Mouse (Mus musculus) kidney, embryonic 16.5 days (tissue): ENCODE data around the gene Scaper. TPM values are rescaled to one million over a fixed set of nuclear protein-coding genes. Genes with fewer than 3 reads are reported as not detected.

ENCODE experiments used
- ATAC-seq: fragments of 200-750 bp; cut with Nextera tagmentation; 2 replicates; pipeline ENCODE4 v1.8.0; 2017; ENCODE audit warnings: moderate TSS enrichment; ENCODE audit not compliant: low FRiP score, low TSS enrichment
- H3K27ac ChIP-seq: fragments of 300-500 bp; sonication (generic); 2 replicates; pipeline ENCODE4 v1.5.1; 2014; ENCODE audit warnings: low read length
- H3K27me3 ChIP-seq: fragments of 300-500 bp; sonication (generic); 2 replicates; pipeline ENCODE4 v1.6.1; 2014; ENCODE audit warnings: low read length, control low read depth, mixed read lengths; ENCODE audit not compliant: insufficient read depth
- H3K36me3 ChIP-seq: fragments of 300-500 bp; sonication (generic); 2 replicates; pipeline ENCODE4 v1.6.1; 2014; ENCODE audit warnings: low read length, control low read depth, mixed read lengths; ENCODE audit not compliant: insufficient read depth
- H3K4me1 ChIP-seq: fragments of 300-500 bp; sonication (generic); 2 replicates; pipeline ENCODE4 v1.6.1; 2014; ENCODE audit warnings: low read length, control low read depth, mixed read lengths; ENCODE audit not compliant: insufficient read depth
- H3K4me2 ChIP-seq: fragments of 300-500 bp; sonication (generic); replicated peaks from 2 replicates; pipeline ENCODE4 v1.6.1; 2014; ENCODE audit warnings: low read depth, low read length
- H3K4me3 ChIP-seq: fragments of 300-500 bp; sonication (generic); 2 replicates; pipeline ENCODE4 v1.5.1; 2014; ENCODE audit warnings: mild to moderate bottlenecking, low read length
- H3K9ac ChIP-seq: fragments of 300-500 bp; sonication (generic); replicated peaks from 2 replicates; pipeline ENCODE4 v1.6.1; 2014; ENCODE audit warnings: low read length
- H3K9me3 ChIP-seq: fragments of 300-500 bp; sonication (generic); 2 replicates; pipeline ENCODE4 v1.6.1; 2016; ENCODE audit warnings: low read length, control low read depth
- WGBS: fragments of 180-500 bp; shearing (Covaris S2); extraction: QIAGEN DNeasy Blood & Tissue Kit; methylation state at CpG from one replicate; pipeline ENCODE4 v1.1.7; 2014; 5-methylcytosine and 5-hydroxymethylcytosine counted together
- polyA plus RNA-seq: library from polyadenylated mRNA; unstranded; fragments of >200 nt; fragmentation: Nextera tagmentation; extraction: Ambion mirVana; gene quantifications from 2 replicates; pipeline ENCODE4 v1.2.1, GENCODE M21; 2015

Gene Scaper
- 8.8 and 10.0 TPM in 2 replicates for polyA plus RNA-seq

DNA sequence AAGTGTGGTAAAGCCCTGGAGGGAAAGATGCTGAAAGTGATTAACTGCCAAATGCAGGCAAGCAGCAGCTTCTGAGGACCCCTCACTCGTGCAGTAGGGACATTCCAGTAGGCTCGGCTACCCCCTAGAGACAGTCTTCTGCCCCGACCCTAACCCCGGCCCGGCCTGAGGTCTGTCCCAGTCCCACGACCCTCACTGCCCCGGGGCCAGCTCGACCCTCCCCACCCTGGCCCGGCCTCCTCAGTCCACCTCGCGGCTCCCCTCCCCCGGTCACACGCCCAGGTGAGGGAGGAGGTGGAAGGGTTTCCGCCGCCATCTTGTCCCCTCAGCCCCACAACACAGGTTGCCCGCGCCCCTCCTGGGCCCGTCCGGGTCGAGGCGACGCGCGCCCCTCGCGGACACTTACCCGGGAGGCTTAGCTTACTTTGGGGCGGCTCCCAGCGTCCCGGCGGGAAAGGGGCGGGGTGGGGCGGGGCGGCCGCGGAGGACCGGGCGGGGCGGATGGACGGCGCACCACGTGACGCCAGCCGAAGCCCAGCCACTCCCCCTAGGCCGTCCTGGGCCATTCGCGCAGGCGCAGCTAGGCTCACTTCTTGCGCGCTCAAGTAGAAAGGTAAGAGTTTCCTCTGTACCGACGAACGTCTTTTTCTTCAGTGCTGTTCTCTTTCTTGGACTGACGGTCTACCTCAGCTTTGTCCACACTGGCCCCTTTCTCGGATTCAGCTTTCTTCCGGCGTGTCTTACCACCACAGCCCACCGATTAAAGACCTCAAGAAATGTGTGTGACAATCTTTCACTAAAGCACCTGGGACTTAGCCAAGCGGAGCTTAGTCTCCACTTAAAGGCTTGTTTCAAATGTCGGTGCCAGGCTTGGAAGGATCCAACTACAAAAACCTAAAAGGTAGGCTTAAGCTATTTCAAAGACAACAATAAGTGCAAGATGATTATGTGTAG lies at the start of gene Scaper:
Gene Scaper (minus strand): TSS at position 456 of the 954 bp plus-strand sequence.
- ATAC-seq: peak; percentile 99
- Histone ChIP-seq H3K4me3 (peak within 1 kb of the TSS; percentile 88), H3K27me3 (no peaks in the 10 kb centered on the region), H3K27ac (peak within 1 kb of the TSS; percentile 88), H3K4me2 (peak within 1 kb of the TSS; percentile 59), H3K4me1 (peaks cover 15% of the 10 kb centered on the region), H3K9ac (peak within 1 kb of the TSS; percentile 91), H3K36me3 (no peaks in the 10 kb centered on the region), H3K9me3 (no peaks in the 10 kb centered on the region)
- WGBS: under 1% methylated on average over 59 of the region's 60 CpGs

DNA sequence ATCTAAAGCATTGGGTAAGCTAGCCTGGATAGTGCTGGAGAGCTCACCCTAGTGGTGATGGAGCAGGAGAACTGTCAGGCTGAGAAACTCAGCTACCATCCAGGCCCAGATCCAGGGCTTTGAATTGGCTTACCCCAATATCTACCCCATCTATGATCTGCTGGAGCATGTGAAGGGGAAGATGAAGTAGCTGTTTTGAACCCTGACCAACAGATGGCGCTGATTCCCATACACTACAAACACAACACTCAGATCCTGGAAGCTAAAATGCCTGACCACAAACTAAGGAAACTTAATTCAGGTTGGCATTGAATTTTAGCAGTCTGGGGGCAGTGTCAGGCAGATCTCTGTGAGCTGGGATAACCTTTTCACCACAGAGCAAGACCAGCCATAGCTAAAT lies 8.9 kb upstream of the Scaper start:
- H3K27ac ChIP-seq: no peak overlapping the region
- H3K9me3 ChIP-seq: peaks cover 3% of the 10 kb centered on the region
- no peak for ATAC-seq
- no peaks in the 10 kb centered on the region for H3K27me3 ChIP-seq
- no peaks in the 10 kb centered on the region for H3K4me1 ChIP-seq
- H3K36me3 ChIP-seq: 0 out of 2 replicates have a peak, but pooled peaks cover 3% of the 10 kb centered on the region
- no peak overlapping the region for H3K4me3 ChIP-seq
- 24% methylated on average over 1 of the region's 1 CpGs for WGBS
- no peak overlapping the region for H3K4me2 ChIP-seq
- H3K9ac ChIP-seq: no peak overlapping the region

DNA sequence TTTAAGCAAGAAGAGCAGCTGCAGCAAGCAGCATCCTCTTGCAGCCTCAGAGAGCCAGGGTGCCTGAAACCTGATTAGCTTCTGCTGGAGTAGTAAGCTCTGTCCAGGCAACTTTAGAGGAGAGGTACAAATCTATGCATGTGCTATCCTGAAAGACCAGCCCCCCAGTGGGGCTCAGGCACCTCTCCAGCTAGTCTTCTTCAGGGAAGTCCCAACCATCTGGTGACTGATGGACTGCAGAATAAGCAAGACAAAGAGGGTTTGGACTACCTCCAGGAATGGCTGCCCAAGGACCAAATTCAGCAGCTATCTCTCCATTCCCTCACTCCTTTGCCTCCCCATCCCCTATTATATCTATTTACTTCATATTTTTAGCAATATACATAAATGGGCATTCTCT lies 3.4 kb upstream of the Scaper start:
- H3K36me3 ChIP-seq: no peaks in the 10 kb centered on the region
- no peaks in the 10 kb centered on the region for H3K27me3 ChIP-seq
- H3K9me3 ChIP-seq: no peaks in the 10 kb centered on the region
- no peak overlapping the region for H3K9ac ChIP-seq
- H3K4me2 ChIP-seq: no peak overlapping the region
- no peak overlapping the region for H3K4me3 ChIP-seq
- peaks cover 15% of the 10 kb centered on the region for H3K4me1 ChIP-seq
- H3K27ac ChIP-seq: no peak overlapping the region
- ATAC-seq: no peak

DNA sequence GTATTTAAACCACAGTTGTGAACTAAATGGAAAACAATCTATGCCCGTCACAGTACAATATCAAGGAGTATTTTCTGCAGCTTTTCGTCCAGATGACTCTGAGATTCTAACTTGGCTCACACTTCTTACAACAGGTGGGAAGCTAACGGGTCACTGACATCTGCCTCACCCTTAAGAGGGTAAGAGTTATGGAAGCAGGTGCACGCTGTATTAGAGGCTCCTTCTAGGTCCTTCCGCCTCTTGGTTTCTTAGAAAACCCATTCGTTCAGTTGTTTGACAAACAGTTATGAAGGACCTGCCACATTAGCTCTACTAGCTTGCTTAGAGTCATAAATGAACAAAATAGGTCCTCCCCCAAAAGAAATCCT lies 683 bp upstream of the Scaper start:
- Histone ChIP-seq H3K9me3 (no peaks in the 10 kb centered on the region), H3K9ac (peak overlapping the region; percentile 91), H3K27me3 (no peaks in the 10 kb centered on the region), H3K4me2 (peak overlapping the region; percentile 59), H3K27ac (no peak overlapping the region; the same call in 1 of the 2 replicates), H3K4me1 (peaks cover 15% of the 10 kb centered on the region), H3K4me3 (peak overlapping the region; percentile 88), H3K36me3 (no peaks in the 10 kb centered on the region)
- WGBS: 40% methylated on average over 6 of the region's 6 CpGs
- peak; percentile 1; the same call in 1 of the 2 replicates for ATAC-seq

DNA sequence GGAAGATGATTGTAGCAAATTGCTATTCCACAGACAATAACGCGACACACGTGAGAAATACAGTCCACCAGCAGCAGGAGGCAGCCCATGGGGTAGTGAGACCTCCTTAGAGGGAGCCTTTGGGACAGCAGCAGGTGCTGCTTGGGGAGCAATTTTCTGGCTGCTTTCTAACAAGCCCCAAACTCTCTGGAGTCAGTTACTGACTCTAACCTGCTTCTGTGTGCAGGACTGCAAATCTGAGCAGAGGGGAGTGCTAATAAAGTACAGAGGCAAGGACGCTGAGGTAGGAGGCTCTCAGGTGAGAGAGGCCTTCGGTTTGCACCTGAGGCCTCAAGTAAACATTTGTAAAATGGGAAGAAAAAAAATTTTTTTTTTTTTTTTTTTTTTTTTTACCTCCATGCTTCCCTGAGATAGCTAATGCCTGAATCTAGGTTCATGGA lies 675 bp downstream of the Scaper start:
- Histone ChIP-seq H3K36me3 (no peaks in the 10 kb centered on the region), H3K4me2 (peak overlapping the region; percentile 59), H3K4me1 (peaks cover 15% of the 10 kb centered on the region), H3K27ac (peak overlapping the region; percentile 88), H3K4me3 (peak overlapping the region; percentile 88), H3K27me3 (no peaks in the 10 kb centered on the region), H3K9me3 (no peaks in the 10 kb centered on the region), H3K9ac (peak overlapping the region; percentile 91)
- no peak for ATAC-seq
- WGBS: 43% methylated on average over 5 of the region's 5 CpGs

DNA sequence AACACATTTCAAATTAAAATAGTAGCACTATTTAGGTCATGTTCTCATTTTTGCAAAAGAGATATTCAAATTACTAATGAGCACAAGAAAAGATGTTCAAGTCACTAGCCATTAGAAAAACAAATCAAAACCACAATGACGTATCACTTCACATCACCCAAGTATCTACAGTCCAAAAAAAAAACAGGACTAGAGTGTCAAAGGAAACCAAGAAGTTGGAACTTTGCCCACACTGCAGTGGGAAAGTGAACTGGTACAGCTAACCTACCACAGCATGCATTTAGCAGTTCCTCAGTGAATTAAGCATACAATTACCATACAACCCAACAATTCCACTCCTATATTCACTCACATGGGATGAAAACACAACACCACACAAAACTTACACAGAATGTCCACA lies 5.4 kb downstream of the Scaper start:
- H3K9me3 ChIP-seq: no peaks in the 10 kb centered on the region
- H3K4me3 ChIP-seq: no peak overlapping the region
- H3K4me1 ChIP-seq: peaks cover 4% of the 10 kb centered on the region; the same call in 1 of the 2 replicates
- no peaks in the 10 kb centered on the region for H3K36me3 ChIP-seq
- WGBS: 75% methylated on average over 1 of the region's 1 CpGs
- no peak overlapping the region for H3K4me2 ChIP-seq
- ATAC-seq: no peak
- no peak overlapping the region for H3K9ac ChIP-seq
- H3K27ac ChIP-seq: no peak overlapping the region
- H3K27me3 ChIP-seq: no peaks in the 10 kb centered on the region

DNA sequence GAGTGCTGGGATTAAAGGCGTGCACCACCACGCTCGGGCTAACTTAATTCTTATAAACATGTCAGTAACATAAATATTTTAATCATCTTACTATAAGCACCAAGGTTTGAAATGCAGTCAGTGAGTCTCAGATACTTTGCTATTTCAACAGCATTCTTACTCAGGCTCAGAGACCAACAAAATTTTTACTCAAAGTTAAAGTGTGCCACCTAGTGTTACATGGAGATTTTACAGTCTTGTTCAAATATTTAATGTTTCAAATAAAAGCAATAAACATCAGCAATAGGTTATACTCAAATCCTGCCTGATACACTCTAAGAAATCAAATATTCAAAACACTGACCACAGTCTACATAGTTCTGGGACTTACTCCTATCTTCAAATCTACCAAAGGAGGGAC lies 19.3 kb downstream of the Scaper start:
- H3K9ac ChIP-seq: no peak overlapping the region
- no peak for ATAC-seq
- no peak overlapping the region for H3K27ac ChIP-seq
- no peaks in the 10 kb centered on the region for H3K27me3 ChIP-seq
- WGBS: 82% methylated on average over 3 of the region's 3 CpGs
- no peaks in the 10 kb centered on the region for H3K9me3 ChIP-seq
- no peak overlapping the region for H3K4me2 ChIP-seq
- no peaks in the 10 kb centered on the region for H3K36me3 ChIP-seq
- no peak overlapping the region for H3K4me3 ChIP-seq
- no peaks in the 10 kb centered on the region for H3K4me1 ChIP-seq

DNA sequence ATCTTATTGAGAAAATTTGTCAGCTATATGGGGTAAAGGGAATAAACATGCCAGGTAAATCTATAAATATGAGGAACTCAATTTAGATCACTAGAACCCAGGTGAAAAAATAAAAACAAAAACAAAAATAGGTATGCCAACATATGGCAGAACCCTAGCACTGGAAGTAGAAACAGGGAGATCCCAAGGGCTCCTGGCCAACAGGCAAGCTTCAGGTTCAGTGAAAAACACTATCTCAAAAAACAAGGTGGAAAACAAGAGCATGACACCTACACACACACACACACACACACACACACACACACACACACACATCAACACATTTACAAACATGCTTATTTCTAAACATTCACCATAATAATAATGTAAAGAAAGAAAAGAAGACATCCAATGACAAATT lies 21.2 kb downstream of the Scaper start:
- no peak overlapping the region for H3K4me2 ChIP-seq
- ATAC-seq: no peak

DNA sequence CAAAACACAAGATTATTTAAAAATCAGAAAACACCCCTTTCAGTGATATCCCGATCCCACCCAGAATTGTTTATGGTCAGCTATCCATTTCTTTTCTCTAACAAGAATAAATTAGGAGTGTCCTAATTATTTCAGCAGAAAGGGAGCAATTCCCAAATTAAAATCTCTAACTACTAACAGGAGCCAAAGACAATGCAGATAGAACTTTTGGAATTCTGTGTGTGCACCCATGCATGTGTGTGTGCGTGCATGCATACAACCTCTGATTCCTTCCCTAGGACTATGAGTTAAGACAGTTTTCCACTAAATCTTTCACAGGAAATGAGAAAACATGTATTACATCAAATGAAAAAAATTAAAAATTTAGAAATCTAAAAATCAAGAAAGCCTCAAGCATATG lies 26.4 kb downstream of the Scaper start:
- ATAC-seq: no peak
- Histone ChIP-seq H3K9ac (no peak overlapping the region), H3K9me3 (no peaks in the 10 kb centered on the region), H3K27me3 (no peaks in the 10 kb centered on the region), H3K27ac (no peak overlapping the region), H3K4me1 (no peaks in the 10 kb centered on the region), H3K4me2 (no peak overlapping the region), H3K4me3 (no peak overlapping the region), H3K36me3 (0 out of 2 replicates have a peak, but pooled peaks cover 3% of the 10 kb centered on the region)
- 87% methylated on average over 2 of the region's 2 CpGs for WGBS

More for the DNA sequence above, 21.2 kb downstream of the Scaper start:
- no peaks in the 10 kb centered on the region for H3K4me1 ChIP-seq
- H3K27me3 ChIP-seq: no peaks in the 10 kb centered on the region
- no peak overlapping the region for H3K4me3 ChIP-seq
- no peak overlapping the region for H3K9ac ChIP-seq
- no peak overlapping the region for H3K27ac ChIP-seq
- H3K9me3 ChIP-seq: no peaks in the 10 kb centered on the region
- H3K36me3 ChIP-seq: no peaks in the 10 kb centered on the region

DNA sequence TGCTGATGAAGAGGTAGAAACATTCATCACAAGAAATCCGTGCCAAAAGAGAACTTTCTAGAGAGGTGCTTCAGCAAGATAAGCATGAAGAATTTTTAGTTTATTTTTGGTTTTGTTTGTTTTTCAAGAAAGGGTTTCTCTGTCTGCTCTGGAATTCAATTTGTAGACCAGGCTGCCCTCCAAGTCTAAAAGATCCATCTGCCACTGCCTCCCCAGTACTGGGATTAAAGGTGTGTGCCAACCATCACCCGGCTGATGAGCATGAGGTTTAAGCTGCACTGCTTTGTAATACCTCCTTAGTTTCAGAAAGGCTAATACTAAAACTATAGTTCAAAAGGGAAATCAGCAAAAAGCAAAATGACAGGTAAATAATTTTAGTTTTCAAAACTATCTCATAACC lies 35.0 kb downstream of the Scaper start:
- no peak overlapping the region for H3K4me2 ChIP-seq
- 0 out of 2 replicates have a peak, but pooled peaks cover 5% of the 10 kb centered on the region for H3K4me1 ChIP-seq
- H3K9me3 ChIP-seq: no peaks in the 10 kb centered on the region
- WGBS: 90% methylated on average over 2 of the region's 2 CpGs
- H3K36me3 ChIP-seq: no peaks in the 10 kb centered on the region
- no peak for ATAC-seq
- no peak overlapping the region for H3K4me3 ChIP-seq
- no peaks in the 10 kb centered on the region for H3K27me3 ChIP-seq
- H3K27ac ChIP-seq: no peak overlapping the region
- H3K9ac ChIP-seq: no peak overlapping the region
